Mouse (Mus musculus): ENCODE data around the gene Mup21.
"Not testable (repeated sequence)": the region's sequence is repeated elsewhere in the genome, so short reads cannot be mapped to it uniquely, and the experiment has no call there.

The Mup21 gene

DNA sequence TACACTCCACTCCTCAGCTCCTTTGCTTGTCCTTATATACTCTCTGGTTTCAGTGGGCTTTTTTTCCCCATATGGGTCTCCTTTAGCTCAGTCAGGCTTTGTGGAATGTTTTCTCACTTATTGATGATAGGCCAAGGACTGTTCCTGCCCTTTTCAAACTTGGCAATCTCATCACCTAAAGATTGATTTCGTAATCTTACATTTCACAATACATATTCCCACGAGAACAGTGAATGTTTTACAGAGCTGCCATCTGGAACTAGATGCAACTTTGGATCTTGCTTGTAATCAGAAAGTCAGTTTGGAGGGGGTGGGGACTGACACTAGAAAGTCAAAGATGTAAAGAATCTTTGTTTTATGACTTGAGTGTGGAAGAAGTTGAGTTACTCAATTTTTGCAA, at the start of gene Mup21:
Gene Mup21, minus strand, starts transcription at position 53 of the 400 bp plus-strand sequence.
- DNase-seq (ENCODE audit: low spot score), result no peak

DNA sequence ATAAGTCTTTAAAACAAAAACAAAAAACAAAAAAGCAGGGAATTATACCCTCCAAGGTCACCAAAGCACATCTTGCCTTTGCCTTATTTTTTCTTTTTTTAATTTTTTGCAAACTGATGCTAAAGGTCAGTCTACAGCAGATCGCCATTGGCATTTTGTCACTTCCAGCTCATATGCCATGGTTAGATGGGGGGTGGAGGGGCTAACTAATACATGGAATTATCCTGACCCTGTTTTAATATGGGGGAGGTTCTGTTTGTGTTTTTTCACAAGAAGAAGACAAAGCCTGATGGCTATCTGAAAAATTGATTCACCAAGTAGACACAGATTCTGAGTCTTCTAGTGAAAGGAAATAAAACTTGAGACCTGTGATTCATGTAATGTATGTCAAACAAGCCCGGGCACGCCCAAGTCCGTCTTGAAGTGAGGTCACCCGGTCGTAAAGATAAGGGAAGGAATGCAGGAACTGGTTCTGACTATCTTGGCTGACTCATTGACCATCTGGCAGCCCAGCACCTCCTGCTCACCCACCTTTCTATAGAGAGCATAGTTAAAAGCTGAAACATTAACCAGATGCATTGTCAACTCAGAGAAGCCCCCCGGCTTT, 49.4 kb upstream of the Mup21 start:
- DNase-seq (ENCODE audit: low spot score), result no peak

DNA sequence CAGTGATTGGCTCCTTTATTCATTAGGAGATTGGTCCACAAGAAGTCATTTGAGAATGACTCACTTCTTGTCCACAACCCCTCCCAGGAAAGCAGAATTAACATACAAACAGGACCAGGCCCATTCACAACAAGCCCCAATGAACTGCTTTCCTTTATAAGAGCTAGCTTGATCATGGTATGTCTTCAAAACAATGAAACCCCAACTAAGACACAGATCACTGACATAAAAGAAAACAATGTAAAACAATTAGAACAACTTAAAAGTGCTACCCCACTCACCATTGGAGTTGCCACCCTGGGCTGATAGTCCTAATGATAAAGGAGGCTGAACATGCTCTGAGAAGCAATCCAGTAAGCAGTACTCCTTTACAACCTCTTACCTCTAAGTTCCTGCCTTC, 38.1 kb upstream of the Mup21 start:
- DNase-seq (ENCODE audit: low spot score), result no peak

DNA sequence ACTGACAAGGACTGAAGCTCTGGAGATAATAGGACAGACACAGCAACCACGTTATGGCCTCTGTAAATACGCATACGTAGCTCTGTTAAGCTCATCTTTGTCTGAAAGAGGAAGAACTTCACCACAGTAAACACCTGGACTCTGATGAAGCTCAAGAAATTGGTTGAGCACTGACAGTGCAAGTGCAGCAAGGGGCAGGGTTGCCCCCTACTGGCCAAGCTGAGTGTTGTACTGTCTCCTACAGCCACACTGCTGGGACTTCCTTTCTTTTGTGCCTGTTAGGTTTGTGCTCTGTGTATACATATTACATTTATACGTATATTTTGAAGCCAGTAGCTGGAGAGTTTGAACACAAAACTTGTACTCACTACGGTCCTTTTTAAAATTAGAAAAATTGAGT, 26.6 kb upstream of the Mup21 start:
- no peak for DNase-seq (ENCODE audit: low spot score)

DNA sequence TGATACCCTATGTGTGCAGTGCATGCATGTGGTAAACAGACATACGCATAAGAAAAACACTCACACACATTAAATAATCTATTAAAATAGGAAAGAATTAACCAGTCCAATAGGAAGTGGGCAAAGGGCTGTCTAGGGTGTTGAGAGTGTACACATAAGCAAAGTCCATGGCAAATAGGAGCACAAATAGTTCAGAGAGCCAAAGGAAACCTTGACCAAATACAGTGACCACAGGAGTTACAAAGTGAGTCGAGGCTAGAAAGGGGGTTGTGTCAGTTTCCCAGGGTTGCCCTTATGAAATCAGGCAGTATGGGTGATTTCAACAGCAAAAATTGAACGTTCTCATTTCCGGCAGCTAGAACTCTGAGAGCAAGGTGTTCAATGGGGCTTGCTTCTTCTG, 23.8 kb upstream of the Mup21 start:
- no peak for DNase-seq (ENCODE audit: low spot score)

DNA sequence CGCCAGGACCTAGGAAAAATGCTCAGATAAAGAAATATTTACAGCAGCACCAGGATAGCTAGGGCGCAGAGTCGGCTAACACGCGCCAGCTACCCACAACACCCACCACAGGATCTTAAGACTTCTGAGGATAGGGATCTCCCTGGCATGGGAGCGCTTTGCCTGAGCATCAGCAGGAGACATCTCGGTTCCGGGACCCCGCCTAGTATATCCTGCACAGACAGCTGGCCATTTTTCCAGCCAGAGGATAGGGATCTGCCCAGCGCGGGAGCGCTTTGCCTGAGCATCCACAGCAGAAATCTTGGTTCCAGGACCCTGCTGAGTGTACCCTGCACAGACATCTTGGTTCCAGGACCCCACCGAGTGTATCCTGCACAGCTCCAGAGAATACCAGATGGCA, 17.0 kb upstream of the Mup21 start:
- not testable (repeated sequence) for DNase-seq (ENCODE audit: low spot score)

DNA sequence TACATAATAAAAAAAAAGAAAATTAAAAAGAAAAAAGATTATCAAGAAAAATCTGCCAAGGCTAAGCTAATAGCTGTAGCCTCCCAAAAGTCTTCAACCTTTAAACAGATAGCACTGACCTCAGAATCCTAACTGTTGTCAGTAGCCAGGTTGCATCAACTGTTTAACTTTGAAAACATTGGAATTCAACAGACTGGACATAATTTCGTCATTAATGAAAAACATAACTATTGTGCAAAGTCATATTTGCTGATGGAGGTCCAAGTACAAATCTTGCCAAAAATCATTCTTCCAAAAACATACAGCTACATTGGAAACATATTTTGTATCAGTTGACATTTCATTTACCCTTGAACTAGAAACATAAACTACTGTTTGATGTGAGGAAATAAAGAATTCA, 7.7 kb upstream of the Mup21 start:
- DNase-seq (ENCODE audit: low spot score), result no peak

DNA sequence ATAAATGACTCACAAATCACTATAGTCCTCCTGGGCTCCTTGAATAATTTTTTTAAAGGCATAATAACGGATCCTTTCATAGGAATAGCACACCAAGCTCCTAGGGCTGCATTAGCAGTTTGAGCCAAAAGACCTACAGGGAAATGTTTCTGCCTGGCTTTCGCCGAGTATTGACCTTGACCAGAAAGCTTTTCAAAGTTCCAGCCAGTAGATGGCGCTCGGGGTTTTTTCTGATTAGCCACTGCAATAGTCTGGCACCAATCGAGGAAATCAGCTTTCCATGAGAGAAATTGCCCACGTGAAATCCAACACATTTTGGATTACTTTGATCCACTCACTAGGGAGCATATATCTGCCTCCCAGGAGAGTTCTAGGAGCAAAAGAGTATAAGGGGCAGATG, 17.0 kb downstream of the Mup21 start:
- no peak for DNase-seq (ENCODE audit: low spot score)

DNA sequence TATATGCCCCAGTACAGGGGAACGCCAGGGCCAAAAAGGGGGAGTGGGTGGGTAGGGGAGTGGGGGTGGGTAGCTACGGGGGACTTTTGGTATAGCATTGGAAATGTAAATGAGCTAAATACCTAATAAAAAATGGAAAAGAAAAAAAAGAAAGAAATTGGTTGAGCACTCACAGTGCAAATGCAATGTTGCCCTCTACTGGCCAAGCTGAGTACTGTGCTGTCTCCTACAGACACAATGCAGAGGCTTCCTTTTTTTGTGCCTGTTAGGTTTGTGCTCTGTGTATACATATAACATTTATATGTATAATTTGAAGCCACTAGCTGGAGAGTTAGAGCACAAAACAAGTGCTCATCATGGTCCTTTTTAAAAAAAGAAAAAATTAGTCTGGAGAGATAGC, 47.3 kb downstream of the Mup21 start:
- not testable (repeated sequence) for DNase-seq (ENCODE audit: low spot score)
